Mouse (Mus musculus) neutrophil, adult 83 days (primary cell): ENCODE results near the gene 4931408C20Rik. TPM values are rescaled to one million over a fixed set of nuclear protein-coding genes. Genes with fewer than 3 reads are reported as not detected.

Experiments used
- total RNA-seq, 2 experiments: library from RNA; stranded (reverse); gene quantifications; one replicate each; pipeline ENCODE4 v1.2.4; 2023

4931408C20Rik gene
- total RNA-seq = 1 to 10 TPM; 3.2 to 3.8 TPM

GRCm38 (mm10) chr1:26686842-26687760 lies at the start of gene 4931408C20Rik:
Gene 4931408C20Rik, minus strand, starts transcription at chr1:26687460.

